Mouse (Mus musculus) olfactory bulb, adult 2 months (tissue): ENCODE measurements at regions not wholly inside any gene's neighbourhood (a gene's known extent, or its start where the extent isn't known, plus 50 kb on each side); places are given as distances from the start of the nearest gene placed in this dataset.
"Not testable (repeated sequence)": the region's sequence is repeated elsewhere in the genome, so short reads cannot be mapped to it uniquely, and the experiment has no call there.

Source experiments
- CTCF ChIP-seq: fragments of 200-500 bp; IDR thresholded peaks from 2 replicates; pipeline ENCODE4 v1.5.1; 2012; ENCODE audit warnings: low read depth, mild to moderate bottlenecking, low read length, moderate library complexity; ENCODE audit not compliant: insufficient read depth
- POLR2A ChIP-seq: fragments of 200-500 bp; IDR thresholded peaks from 2 replicates; pipeline ENCODE4 v1.6.1; 2012; ENCODE audit warnings: mild to moderate bottlenecking, low read depth, low read length, moderate library complexity; ENCODE audit not compliant: insufficient read depth

DNA sequence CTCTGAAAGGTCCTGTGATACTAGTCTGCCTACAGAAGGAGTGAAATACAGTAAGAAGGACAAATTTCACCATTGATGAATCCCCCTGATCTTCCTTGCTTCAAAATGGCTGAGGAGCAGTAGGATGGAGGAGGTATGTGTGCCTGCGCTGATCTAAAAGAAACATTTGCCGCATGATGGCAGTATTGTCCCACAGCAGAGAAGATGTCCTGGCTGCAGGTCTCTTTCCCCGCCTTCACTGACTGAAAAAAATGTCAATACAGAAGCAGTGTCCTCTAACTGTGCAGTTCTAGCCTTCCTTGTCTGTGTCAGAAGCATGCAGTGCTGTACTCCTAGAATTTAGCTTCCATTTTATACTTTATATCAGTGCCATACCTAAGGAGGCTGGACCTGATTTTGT, 172.0 kb upstream of the Olfr1324 start:
- not testable (repeated sequence) for TF ChIP-seq POLR2A, CTCF
